Mouse (Mus musculus): ENCODE measurements around the gene Tubb3.

Tubb3 gene

GRCm38 (mm10) chr8:123411246-123411645, at the start of gene Tubb3:
Gene Tubb3, plus strand, starts transcription at chr8:123411424.
- DNase-seq = no peak

- peak; percentile 91 to 95 for DNase-seq
Observed at GRCm38 (mm10) chr8:123373403-123374238, 37.6 kb upstream of the Tubb3 start, which contains the start of gene Tcf25. Gene Tcf25, plus strand, starts transcription at chr8:123373753.

- DNase-seq = peak; percentile 83 to 86
Observed at GRCm38 (mm10) chr8:123374239-123374578, 37.0 kb upstream of the Tubb3 start.

GRCm38 (mm10) chr8:123375701-123376100, 35.5 kb upstream of the Tubb3 start:
- no peak for DNase-seq

GRCm38 (mm10) chr8:123376106-123376505, 35.1 kb upstream of the Tubb3 start:
- DNase-seq = no peak

GRCm38 (mm10) chr8:123381711-123382110, 29.5 kb upstream of the Tubb3 start:
- no peak for DNase-seq

- DNase-seq = no peak
Observed at GRCm38 (mm10) chr8:123382516-123382915, 28.7 kb upstream of the Tubb3 start.

GRCm38 (mm10) chr8:123384883-123385540, 26.2 kb upstream of the Tubb3 start:
- no peak for DNase-seq

- no peak for DNase-seq
Observed at GRCm38 (mm10) chr8:123387041-123387440, 24.2 kb upstream of the Tubb3 start.

- no peak for DNase-seq
Observed at GRCm38 (mm10) chr8:123387801-123388200, 23.4 kb upstream of the Tubb3 start.

- DNase-seq = no peak
Observed at GRCm38 (mm10) chr8:123389026-123389425, 22.2 kb upstream of the Tubb3 start.

- no peak for DNase-seq
Observed at GRCm38 (mm10) chr8:123398308-123398707, 12.9 kb upstream of the Tubb3 start.

GRCm38 (mm10) chr8:123401936-123402335, 9.3 kb upstream of the Tubb3 start:
- DNase-seq = no peak

GRCm38 (mm10) chr8:123402730-123403326, 8.4 kb upstream of the Tubb3 start:
- DNase-seq = no peak

- DNase-seq = peak; percentile 48 to 74
Observed at GRCm38 (mm10) chr8:123404521-123404920, 6.7 kb upstream of the Tubb3 start.

- DNase-seq = peak in 1 of 2 experiments; percentile 59
Observed at GRCm38 (mm10) chr8:123406786-123407185, 4.4 kb upstream of the Tubb3 start, which contains the start of gene Mc1r. Gene Mc1r, plus strand, starts transcription at chr8:123407107.

GRCm38 (mm10) chr8:123407612-123408011, 3.6 kb upstream of the Tubb3 start:
- no peak for DNase-seq

GRCm38 (mm10) chr8:123408586-123409544, 2.4 kb upstream of the Tubb3 start:
- no peak for DNase-seq

- no peak for DNase-seq
Observed at GRCm38 (mm10) chr8:123410049-123410587, 1.1 kb upstream of the Tubb3 start.

- no peak for DNase-seq
Observed at GRCm38 (mm10) chr8:123410788-123411187, 436 bp upstream of the Tubb3 start.

GRCm38 (mm10) chr8:123411781-123412327, 630 bp downstream of the Tubb3 start:
- DNase-seq = no peak
